Mouse (Mus musculus): Measurements from ENCODE around the gene Zfp867. TPM values are rescaled to one million over a fixed set of nuclear protein-coding genes. Genes with fewer than 3 reads are reported as not detected.

Gene Zfp867
- 4.1 TPM for polyA plus RNA-seq (2017; shearing (Covaris generic))

GRCm38 (mm10) chr11:59472326-59472677 lies at the start of gene Zfp867:
Zfp867 (minus strand) TSS chr11:59472474.

GRCm38 (mm10) chr11:59451086-59451485 lies 21.2 kb downstream of the Zfp867 start, which contains the start of gene Snap47:
Snap47 (minus strand) TSS chr11:59451186.

GRCm38 (mm10) chr11:59449741-59450229 lies 22.5 kb downstream of the Zfp867 start, which contains the start of gene Jmjd4:
Jmjd4 (plus strand) TSS chr11:59450045.

Other genes with a start within 250 kb of the Zfp867 start
- gene Arf1, start 244.2 kb downstream of the Zfp867 start, polyA plus RNA-seq (2017; shearing (Covaris generic)): 474 TPM
- gene Wnt3a, start 181.7 kb downstream of the Zfp867 start, polyA plus RNA-seq (2017; shearing (Covaris generic)): not detected
- gene Wnt9a, start 165.5 kb downstream of the Zfp867 start, polyA plus RNA-seq (2017; shearing (Covaris generic)): not detected
- not detected for gene Prss38, start 96.8 kb downstream of the Zfp867 start, polyA plus RNA-seq (2017; shearing (Covaris generic))
- gene Jmjd4, start 22.4 kb downstream of the Zfp867 start, polyA plus RNA-seq (2017; shearing (Covaris generic)): 10.5 TPM
- gene Snap47, start 21.3 kb downstream of the Zfp867 start, polyA plus RNA-seq (2017; shearing (Covaris generic)): 58.7 TPM
- gene Zkscan17, start 54.3 kb upstream of the Zfp867 start, polyA plus RNA-seq (2017; shearing (Covaris generic)): 25.6 TPM
- 0.06 TPM for gene Nlrp3, start 69.1 kb upstream of the Zfp867 start, polyA plus RNA-seq (2017; shearing (Covaris generic))
- gene Olfr222, start 103.8 kb upstream of the Zfp867 start, polyA plus RNA-seq (2017; shearing (Covaris generic)): not detected
- gene Olfr223, start 120.8 kb upstream of the Zfp867 start, polyA plus RNA-seq (2017; shearing (Covaris generic)): not detected
- gene Mprip, start 188.8 kb upstream of the Zfp867 start, polyA plus RNA-seq (2017; shearing (Covaris generic)): 81.2 TPM